Mouse (Mus musculus) erythroid progenitor cell, adult 5-6 weeks (primary cell): ENCODE data around the gene Stk36. TPM values are rescaled to one million over a fixed set of nuclear protein-coding genes. Genes with fewer than 3 reads are reported as not detected.

Experiments
- ATAC-seq: replicated peaks from 2 replicates; pipeline ENCODE4 v1.8.0; 2016; ENCODE audit warnings: moderate number of reproducible peaks, mild to moderate bottlenecking, moderate TSS enrichment, inconsistent platforms; ENCODE audit not compliant: poor library complexity, low FRiP score, severe bottlenecking
- total RNA-seq, 2 experiments: library from RNA; stranded (forward) in 1 of 2; stranded (reverse) in 1 of 2; fragments of 150-400 nt in 1 of 2; fragments of 186-747, 209-891 nt in 1 of 2; gene quantifications; 2 replicates each; pipeline versions ENCODE4 v1.2.3 to v1.2.4; 2015 to 2017; ENCODE audit warnings: low replicate concordance in 2 of 2

Gene Stk36
- total RNA-seq, 2 experiments from 2014 or later, result not detected

DNA sequence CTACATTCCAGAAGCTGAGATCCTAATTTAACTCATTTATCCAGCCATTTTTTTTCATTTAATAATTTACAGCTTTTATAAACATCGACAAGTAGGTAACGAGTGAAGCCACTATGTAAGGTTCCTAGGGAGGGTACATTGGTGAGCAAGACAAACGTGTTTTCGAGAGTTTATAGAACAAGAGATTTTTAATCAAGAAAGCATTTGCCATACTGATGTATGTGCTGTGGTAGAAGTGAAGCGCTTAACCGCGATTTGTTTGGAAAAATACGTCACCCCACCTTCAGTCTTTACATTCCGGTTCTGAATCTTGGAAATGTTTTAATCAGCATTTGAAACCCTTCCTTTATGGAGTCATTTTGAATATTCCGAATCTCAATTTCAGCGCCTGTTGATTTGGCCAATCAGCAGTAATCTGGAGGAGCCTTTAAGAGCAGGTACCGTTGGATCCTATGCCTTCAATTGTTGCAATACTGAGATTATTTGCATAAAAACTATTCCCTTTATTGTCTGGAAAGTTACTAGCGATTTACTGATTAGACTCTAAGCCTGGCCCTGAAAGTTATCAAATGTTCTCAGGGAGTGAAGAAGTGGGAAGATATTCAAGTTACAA, 61.1 kb downstream of the Stk36 start:
- 0 out of 2 replicates have a peak, but pooled peaks have one; percentile 37 for ATAC-seq

GRCm38 (mm10) chr1:74665153-74665552, 63.9 kb downstream of the Stk36 start:
- no peak for ATAC-seq

DNA sequence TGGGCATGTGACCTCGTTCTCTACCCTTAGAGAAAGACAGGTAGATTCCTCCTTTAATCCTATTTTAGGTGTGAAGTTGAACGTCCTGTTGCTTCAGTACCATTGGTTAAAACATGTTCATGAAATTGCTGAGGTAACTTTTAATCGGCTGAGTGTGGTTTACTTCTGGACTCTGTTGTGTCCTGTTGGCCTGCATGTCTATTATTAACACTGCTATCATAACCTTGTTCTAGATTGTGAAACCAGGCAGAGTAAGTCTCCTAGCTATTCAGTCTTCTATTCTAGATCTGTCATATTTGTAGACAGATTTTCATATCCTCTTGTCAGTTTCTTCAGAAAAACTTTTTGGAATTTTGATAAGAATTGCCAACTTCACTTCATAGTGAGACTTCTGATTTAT, 67.1 kb downstream of the Stk36 start:
- ATAC-seq, result no peak

DNA sequence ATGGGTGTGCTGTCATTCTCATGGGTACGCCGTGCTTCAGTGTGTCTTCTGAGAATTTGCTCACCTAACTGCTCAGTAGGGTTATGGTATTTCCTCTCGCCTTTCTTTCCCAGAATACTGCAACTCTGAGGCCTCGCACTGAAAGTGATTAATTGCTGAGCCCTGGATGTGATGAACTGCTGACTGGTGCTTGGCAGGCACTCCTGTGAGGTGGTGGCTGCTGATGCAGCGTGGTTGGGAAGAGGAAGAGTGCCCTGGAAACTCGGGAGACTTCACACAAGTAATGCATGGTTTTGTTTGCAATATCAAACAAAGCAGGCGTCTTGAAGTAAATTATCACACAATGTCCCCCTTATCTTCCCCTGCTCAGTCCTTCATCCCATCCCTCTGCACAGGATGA, 71.5 kb downstream of the Stk36 start:
- ATAC-seq, result no peak

- no peak for ATAC-seq
Measured at GRCm38 (mm10) chr1:74676863-74677262, 75.6 kb downstream of the Stk36 start.

GRCm38 (mm10) chr1:74677843-74678242, 76.6 kb downstream of the Stk36 start:
- ATAC-seq, result no peak

Other genes with a start within 250 kb of the Stk36 start
- not detected in 2 replicates for gene Catip, start 239.3 kb upstream of the Stk36 start, total RNA-seq (2015; ENCODE audit: low replicate concordance)
- not detected in 2 replicates for gene Catip, start 239.3 kb upstream of the Stk36 start, total RNA-seq (2017; ENCODE audit: low replicate concordance)
- gene Slc11a1, start 226.2 kb upstream of the Stk36 start, total RNA-seq (2015; ENCODE audit: low replicate concordance), result 7.5 and 9.0 TPM in 2 replicates
- 12.5 and 19.4 TPM in 2 replicates for gene Slc11a1, start 226.2 kb upstream of the Stk36 start, total RNA-seq (2017; ENCODE audit: low replicate concordance)
- gene Ctdsp1, start 209.9 kb upstream of the Stk36 start, total RNA-seq (2015; ENCODE audit: low replicate concordance), result 64.5 and 65.0 TPM in 2 replicates
- gene Ctdsp1, start 209.9 kb upstream of the Stk36 start, total RNA-seq (2017; ENCODE audit: low replicate concordance), result 18.5 and 26.8 TPM in 2 replicates
- not detected in 2 replicates for gene Vil1, start 192.1 kb upstream of the Stk36 start, total RNA-seq (2015; ENCODE audit: low replicate concordance)
- gene Vil1, start 192.1 kb upstream of the Stk36 start, total RNA-seq (2017; ENCODE audit: low replicate concordance), result 0.64 TPM in 1 of 2 replicates, not detected in the other
- 28.5 and 39.6 TPM in 2 replicates for gene Cnot9, start 95.4 kb upstream of the Stk36 start, total RNA-seq (2015; ENCODE audit: low replicate concordance)
- gene Cnot9, start 95.4 kb upstream of the Stk36 start, total RNA-seq (2017; ENCODE audit: low replicate concordance), result 19.6 and 43.3 TPM in 2 replicates
- not detected in 2 replicates for gene Plcd4, start 58.6 kb upstream of the Stk36 start, total RNA-seq (2015; ENCODE audit: low replicate concordance)
- gene Plcd4, start 58.6 kb upstream of the Stk36 start, total RNA-seq (2017; ENCODE audit: low replicate concordance), result 0.39 TPM in 1 of 2 replicates, not detected in the other
- gene Usp37, start 57.2 kb upstream of the Stk36 start, total RNA-seq (2015; ENCODE audit: low replicate concordance), result 15.5 and 30.2 TPM in 2 replicates
- gene Usp37, start 57.2 kb upstream of the Stk36 start, total RNA-seq (2017; ENCODE audit: low replicate concordance), result 29.0 and 33.9 TPM in 2 replicates
- gene Zfp142, start 13.2 kb upstream of the Stk36 start, total RNA-seq (2015; ENCODE audit: low replicate concordance), result 19.3 and 20.5 TPM in 2 replicates
- gene Zfp142, start 13.2 kb upstream of the Stk36 start, total RNA-seq (2017; ENCODE audit: low replicate concordance), result 15.4 and 19.9 TPM in 2 replicates
- gene Bcs1l, start 13.2 kb upstream of the Stk36 start, total RNA-seq (2015; ENCODE audit: low replicate concordance), result 2.9 and 7.2 TPM in 2 replicates
- 9.0 and 18.5 TPM in 2 replicates for gene Bcs1l, start 13.2 kb upstream of the Stk36 start, total RNA-seq (2017; ENCODE audit: low replicate concordance)
- 9.0 and 32.7 TPM in 2 replicates for gene Rnf25, start within 50 bp of the Stk36 start, total RNA-seq (2015; ENCODE audit: low replicate concordance)
- gene Rnf25, start within 50 bp of the Stk36 start, total RNA-seq (2017; ENCODE audit: low replicate concordance), result 8.5 and 17.9 TPM in 2 replicates
- gene Ttll4, start 60.3 kb downstream of the Stk36 start, total RNA-seq (2015; ENCODE audit: low replicate concordance), result 2.9 and 8.6 TPM in 2 replicates
- gene Ttll4, start 60.3 kb downstream of the Stk36 start, total RNA-seq (2017; ENCODE audit: low replicate concordance), result 6.3 and 7.7 TPM in 2 replicates
- gene Cyp27a1, start 112.1 kb downstream of the Stk36 start, total RNA-seq (2015; ENCODE audit: low replicate concordance), result 5.4 and 15.5 TPM in 2 replicates
- 0.98 and 3.6 TPM in 2 replicates for gene Cyp27a1, start 112.1 kb downstream of the Stk36 start, total RNA-seq (2017; ENCODE audit: low replicate concordance)
- gene Prkag3, start 147.8 kb downstream of the Stk36 start, total RNA-seq (2015; ENCODE audit: low replicate concordance), result not detected in 2 replicates
- not detected in 2 replicates for gene Prkag3, start 147.8 kb downstream of the Stk36 start, total RNA-seq (2017; ENCODE audit: low replicate concordance)
- not detected in 2 replicates for gene Wnt6, start 170.4 kb downstream of the Stk36 start, total RNA-seq (2015; ENCODE audit: low replicate concordance)
- not detected in 2 replicates for gene Wnt6, start 170.4 kb downstream of the Stk36 start, total RNA-seq (2017; ENCODE audit: low replicate concordance)
- not detected in 2 replicates for gene Wnt10a, start 190.1 kb downstream of the Stk36 start, total RNA-seq (2015; ENCODE audit: low replicate concordance)
- gene Wnt10a, start 190.1 kb downstream of the Stk36 start, total RNA-seq (2017; ENCODE audit: low replicate concordance), result not detected in 2 replicates